Mouse (Mus musculus) hindbrain, postnatal 0 days (tissue): Measurements from ENCODE around the gene 2900026A02Rik. TPM values are rescaled to one million over a fixed set of nuclear protein-coding genes. Genes with fewer than 3 reads are reported as not detected.

Experiments used
- ATAC-seq: fragments of 200-750 bp; cut with Nextera tagmentation; 2 replicates; pipeline ENCODE4 v1.8.0; 2017; ENCODE audit warnings: mild to moderate bottlenecking, moderate TSS enrichment, moderate library complexity
- DNase-seq: peaks from one replicate; pipeline ENCODE4 v3.0.0-alpha.2; 2015; ENCODE audit warnings: low spot score
- H3K27ac ChIP-seq: fragments of 300-500 bp; sonication (generic); 2 replicates; pipeline ENCODE4 v1.5.1; 2014; ENCODE audit warnings: mild to moderate bottlenecking
- H3K27me3 ChIP-seq: fragments of 300-500 bp; sonication (generic); 2 replicates; pipeline ENCODE4 v1.6.1; 2014; ENCODE audit warnings: low read length, mixed read lengths; ENCODE audit not compliant: insufficient read depth
- H3K36me3 ChIP-seq: fragments of 300-500 bp; sonication (generic); 2 replicates; pipeline ENCODE4 v1.6.1; 2014; ENCODE audit warnings: low read length, mixed read lengths; ENCODE audit not compliant: insufficient read depth
- H3K4me1 ChIP-seq: fragments of 300-500 bp; sonication (generic); 2 replicates; pipeline ENCODE4 v1.6.1; 2014; ENCODE audit warnings: antibody characterized with exemption, low read length, mixed read lengths; ENCODE audit not compliant: insufficient read depth
- H3K4me2 ChIP-seq: fragments of 300-500 bp; sonication (generic); 2 replicates; pipeline ENCODE4 v1.6.1; 2014; ENCODE audit warnings: low read depth, mild to moderate bottlenecking, low read length, moderate library complexity, mixed read lengths
- H3K4me3 ChIP-seq: fragments of 300-500 bp; sonication (generic); 2 replicates; pipeline ENCODE4 v1.5.1; 2014; ENCODE audit warnings: low read length
- H3K9ac ChIP-seq: fragments of 300-500 bp; sonication (generic); replicated peaks from 2 replicates; pipeline ENCODE4 v1.6.1; 2014; ENCODE audit warnings: mild to moderate bottlenecking, low read length, moderate library complexity, mixed read lengths
- H3K9me3 ChIP-seq: fragments of 300-500 bp; sonication (generic); 2 replicates; pipeline ENCODE4 v1.6.1; 2016; ENCODE audit warnings: low read length, mixed read lengths
- CTCF ChIP-seq: IDR thresholded peaks from 2 replicates; pipeline ENCODE4 v1.5.1; 2016; ENCODE audit warnings: antibody characterized with exemption, control low read depth, low read depth
- WGBS: fragments of 180-500 bp; shearing (Covaris S2); extraction: QIAGEN DNeasy Blood & Tissue Kit; methylation state at CpG from one replicate; pipeline ENCODE4 v1.1.7; 2014; 5-methylcytosine and 5-hydroxymethylcytosine counted together
- polyA plus RNA-seq: library from polyadenylated mRNA; unstranded; fragments of >200 nt; fragmentation: Nextera tagmentation; extraction: Ambion mirVana; gene quantifications from 2 replicates; pipeline ENCODE4 v1.2.1, GENCODE M21; 2015
- total RNA-seq: library from RNA; depleted of rRNA; stranded (reverse); fragments of >200 nt; gene quantifications from 2 replicates; pipeline ENCODE4 v1.2.3, GENCODE M21; 2014

2900026A02Rik gene
- total and polyA plus RNA-seq, 2 experiments from 2014 or later, result 3.1 to 10.6 TPM

GRCm38 (mm10) chr5:113167733-113168132 lies 53.3 kb downstream of the 2900026A02Rik start:
- no peak overlapping the region for H3K27ac ChIP-seq
- no peaks in the 10 kb centered on the region for H3K27me3 ChIP-seq
- H3K4me1 ChIP-seq, result peaks cover 6% of the 10 kb centered on the region; the same call in 1 of the 2 replicates
- DNase-seq, result peak; percentile 52
- 44% methylated on average over 2 of the region's 2 CpGs for WGBS
- TF ChIP-seq CTCF, result peak; percentile 73
- no peaks in the 10 kb centered on the region for H3K36me3 ChIP-seq
- H3K9ac ChIP-seq, result no peak overlapping the region
- ATAC-seq, result no peak
- H3K4me3 ChIP-seq, result no peak overlapping the region
- H3K9me3 ChIP-seq, result no peaks in the 10 kb centered on the region
- H3K4me2 ChIP-seq, result no peak overlapping the region

DNA sequence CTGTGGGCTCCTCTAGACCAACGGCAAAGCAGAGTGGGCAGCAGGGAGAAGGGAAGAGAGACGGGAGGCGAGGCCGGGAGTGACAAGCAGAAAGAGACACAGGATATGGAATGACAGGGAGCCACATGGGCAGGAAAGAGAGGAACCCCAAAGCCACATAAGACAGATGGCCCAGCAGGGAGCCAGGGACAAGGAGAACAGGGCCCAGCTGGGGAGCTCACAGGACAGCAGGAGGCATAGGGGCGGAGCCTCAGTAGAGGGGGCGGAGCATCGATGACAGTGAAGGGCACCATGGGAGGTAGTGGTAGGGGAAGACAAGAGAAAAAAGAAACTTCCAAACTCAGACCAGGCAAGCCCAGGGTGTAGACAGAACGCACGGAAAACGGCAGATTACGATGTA lies 55.6 kb downstream of the 2900026A02Rik start:
- peaks cover 6% of the 10 kb centered on the region for H3K4me1 ChIP-seq
- DNase-seq (no peak), ATAC-seq (no peak)
- H3K9me3 ChIP-seq, result no peaks in the 10 kb centered on the region
- TF ChIP-seq CTCF, result no peak
- no peak overlapping the region for H3K9ac ChIP-seq
- H3K4me3 ChIP-seq, result no peak overlapping the region
- H3K27ac ChIP-seq, result no peak overlapping the region; the same call in 1 of the 2 replicates
- H3K4me2 ChIP-seq, result no peak overlapping the region
- H3K36me3 ChIP-seq, result no peaks in the 10 kb centered on the region
- 43% methylated on average over 11 of the region's 11 CpGs for WGBS
- no peaks in the 10 kb centered on the region for H3K27me3 ChIP-seq

DNA sequence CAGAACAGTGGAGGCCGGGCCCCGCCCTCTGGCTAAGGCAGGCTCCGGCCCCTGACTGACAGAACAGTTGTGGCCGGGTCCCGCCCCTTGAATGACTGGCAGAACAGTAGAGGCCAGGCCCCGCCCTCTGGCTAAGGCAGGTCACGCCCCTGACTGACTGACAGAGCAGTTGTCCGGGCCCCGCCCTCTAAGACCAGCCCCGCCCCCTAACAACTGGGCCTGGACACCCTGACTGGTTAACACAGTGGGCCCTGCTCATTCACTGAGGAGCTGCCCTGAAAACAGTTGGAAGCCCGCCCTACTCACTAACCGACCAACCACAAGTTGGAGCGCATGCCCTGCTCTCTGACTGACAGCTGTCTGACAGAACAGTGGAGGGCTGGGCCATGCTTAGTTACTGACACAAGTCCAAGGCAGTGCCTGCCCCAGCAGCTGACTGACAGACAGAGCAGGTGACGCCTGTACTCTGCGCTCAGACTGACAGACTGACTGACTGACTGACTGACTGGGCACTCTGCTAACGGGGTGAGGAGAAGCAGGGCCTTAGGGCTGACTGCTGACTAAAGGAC lies 56.1 kb downstream of the 2900026A02Rik start:
- WGBS, result 14% methylated on average over 16 of the region's 16 CpGs
- Histone ChIP-seq H3K27ac (no peak overlapping the region; the same call in 1 of the 2 replicates), H3K4me2 (no peak overlapping the region), H3K4me3 (no peak overlapping the region), H3K9ac (no peak overlapping the region), H3K9me3 (no peaks in the 10 kb centered on the region), H3K36me3 (no peaks in the 10 kb centered on the region), H3K27me3 (no peaks in the 10 kb centered on the region), H3K4me1 (peaks cover 6% of the 10 kb centered on the region)
- DNase-seq (peak; percentile 70), ATAC-seq (peak; percentile 83)
- no peak for TF ChIP-seq CTCF

- no peak for DNase-seq
- Histone ChIP-seq H3K27ac (no peak overlapping the region), H3K36me3 (no peaks in the 10 kb centered on the region), H3K4me2 (no peak overlapping the region), H3K4me1 (peaks cover 6% of the 10 kb centered on the region), H3K27me3 (no peaks in the 10 kb centered on the region), H3K9ac (no peak overlapping the region), H3K9me3 (no peaks in the 10 kb centered on the region), H3K4me3 (no peak overlapping the region)
- TF ChIP-seq CTCF, result no peak
- ATAC-seq, result 0 out of 2 replicates have a peak, but pooled peaks have one; percentile 12
- 34% methylated on average over 9 of the region's 9 CpGs for WGBS
Measured at GRCm38 (mm10) chr5:113164448-113164847, 56.6 kb downstream of the 2900026A02Rik start.

DNA sequence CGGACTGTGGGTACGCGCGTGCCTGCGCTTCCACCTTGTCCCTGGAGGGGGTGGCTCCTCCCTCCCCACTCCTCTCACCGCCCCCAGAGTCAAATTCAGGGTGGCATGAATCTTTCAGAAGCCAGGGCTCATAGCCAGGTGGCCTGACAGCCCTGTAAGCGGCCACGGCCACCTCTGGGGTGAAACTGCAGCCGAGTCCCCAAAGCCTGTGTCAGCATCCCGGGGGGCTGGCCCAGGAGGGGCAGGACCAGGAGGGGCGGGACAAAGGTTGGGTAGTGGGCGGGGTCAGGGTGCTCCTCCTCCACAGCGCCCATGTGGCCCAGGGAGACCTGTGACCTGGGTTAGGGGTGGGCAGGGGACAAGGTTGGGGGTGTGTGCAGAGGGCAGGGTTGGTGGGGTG lies 57.9 kb downstream of the 2900026A02Rik start:
- no peaks in the 10 kb centered on the region for H3K36me3 ChIP-seq
- peaks cover 6% of the 10 kb centered on the region for H3K4me1 ChIP-seq
- peak overlapping the region; percentile 13 for H3K4me3 ChIP-seq
- H3K27me3 ChIP-seq, result no peaks in the 10 kb centered on the region
- peak overlapping the region; percentile 49 for H3K4me2 ChIP-seq
- H3K9me3 ChIP-seq, result no peaks in the 10 kb centered on the region
- no peak for DNase-seq
- H3K9ac ChIP-seq, result no peak overlapping the region; the same call in 1 of the 2 replicates
- no peak overlapping the region for H3K27ac ChIP-seq
- 6% methylated on average over 13 of the region's 13 CpGs for WGBS
- ATAC-seq, result no peak
- TF ChIP-seq CTCF, result 0 out of 2 replicates have a peak, but pooled peaks have one; percentile 11

DNA sequence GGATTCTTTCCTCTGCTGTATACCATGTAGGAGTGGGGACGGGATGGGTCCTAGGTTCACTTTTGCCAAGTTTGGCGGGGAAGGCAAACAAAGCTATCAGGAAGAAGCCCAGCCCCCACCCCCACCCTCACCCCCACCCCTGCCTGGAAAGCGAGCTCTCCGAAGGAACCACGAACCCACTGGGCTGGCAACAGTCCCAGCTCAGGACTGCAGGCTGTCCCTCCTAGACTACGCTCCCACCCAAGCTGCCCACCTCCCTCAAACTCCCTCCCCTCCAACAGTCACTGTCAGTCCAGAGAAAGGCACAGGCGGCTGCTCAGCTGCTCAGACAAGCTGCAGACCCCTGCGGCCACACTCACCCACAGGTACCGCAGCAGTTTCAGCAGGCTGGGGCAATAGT lies 58.3 kb downstream of the 2900026A02Rik start:
- ATAC-seq, result no peak

GRCm38 (mm10) chr5:113161576-113161975 lies 59.5 kb downstream of the 2900026A02Rik start:
- no peak for ATAC-seq
- Histone ChIP-seq H3K4me2 (no peak overlapping the region), H3K4me1 (peaks cover 6% of the 10 kb centered on the region), H3K36me3 (no peaks in the 10 kb centered on the region), H3K4me3 (no peak overlapping the region), H3K27me3 (no peaks in the 10 kb centered on the region), H3K9ac (no peak overlapping the region), H3K9me3 (no peaks in the 10 kb centered on the region), H3K27ac (no peak overlapping the region)
- WGBS, result 63% methylated on average over 6 of the region's 6 CpGs
- no peak for TF ChIP-seq CTCF
- no peak for DNase-seq

More for the DNA sequence above, 58.3 kb downstream of the 2900026A02Rik start:
- Histone ChIP-seq H3K9me3 (no peaks in the 10 kb centered on the region), H3K27ac (no peak overlapping the region), H3K27me3 (no peaks in the 10 kb centered on the region), H3K4me1 (peaks cover 6% of the 10 kb centered on the region), H3K4me3 (peak overlapping the region; percentile 13), H3K9ac (no peak overlapping the region; the same call in 1 of the 2 replicates), H3K36me3 (no peaks in the 10 kb centered on the region), H3K4me2 (peak overlapping the region; percentile 49)
- peak; percentile 23 for DNase-seq
- 12% methylated on average over 9 of the region's 9 CpGs for WGBS
- no peak for TF ChIP-seq CTCF
